Mouse (Mus musculus) embryonic facial prominence, embryonic 12.5 days (tissue): ENCODE measurements around the gene Galnt16. TPM values are rescaled to one million over a fixed set of nuclear protein-coding genes. Genes with fewer than 3 reads are reported as not detected.
A peak's percentile ranks its signal among the peaks of the same experiment; 100 is the strongest.

Source experiments
- ATAC-seq: fragments of 200-750 bp; cut with Nextera tagmentation; 2 replicates; pipeline ENCODE4 v1.8.0; 2017; ENCODE audit not compliant: insufficient number of reproducible peaks, insufficient read depth, low FRiP score, low TSS enrichment
- H3K27ac ChIP-seq: fragments of 300-500 bp; sonication (generic); 2 replicates; pipeline ENCODE4 v1.5.1; 2016; ENCODE audit warnings: mild to moderate bottlenecking
- H3K27me3 ChIP-seq: fragments of 300-500 bp; sonication (generic); 2 replicates; pipeline ENCODE4 v1.6.1; 2016; ENCODE audit warnings: mild to moderate bottlenecking, moderate library complexity
- H3K36me3 ChIP-seq: fragments of 300-500 bp; sonication (generic); 2 replicates; pipeline ENCODE4 v1.6.1; 2016; ENCODE audit warnings: mild to moderate bottlenecking
- H3K4me1 ChIP-seq: fragments of 300-500 bp; sonication (generic); 2 replicates; pipeline ENCODE4 v1.6.1; 2016
- H3K4me2 ChIP-seq: fragments of 300-500 bp; sonication (generic); replicated peaks from 2 replicates; pipeline ENCODE4 v1.6.1; 2016; ENCODE audit warnings: mild to moderate bottlenecking, moderate library complexity
- H3K4me3 ChIP-seq: fragments of 300-500 bp; sonication (generic); 2 replicates; pipeline ENCODE4 v1.5.1; 2016; ENCODE audit warnings: mild to moderate bottlenecking
- H3K9ac ChIP-seq: fragments of 300-500 bp; sonication (generic); 2 replicates; pipeline ENCODE4 v1.6.1; 2016; ENCODE audit warnings: mild to moderate bottlenecking, moderate library complexity
- H3K9me3 ChIP-seq: fragments of 300-500 bp; sonication (generic); 2 replicates; pipeline ENCODE4 v1.6.1; 2016; ENCODE audit warnings: mild to moderate bottlenecking, moderate library complexity
- WGBS: fragments of 180-500 bp; shearing (Covaris S2); methylation state at CpG from one replicate; pipeline ENCODE4 v1.1.7; 2016; 5-methylcytosine and 5-hydroxymethylcytosine counted together
- polyA plus RNA-seq: library from polyadenylated mRNA; unstranded; fragments of >200 nt; fragmentation: Nextera tagmentation; extraction: Ambion mirVana; gene quantifications from 2 replicates; pipeline ENCODE4 v1.2.1, GENCODE M21; 2016

Galnt16 gene
- polyA plus RNA-seq, 1 experiment from 2014 or later, result 14.7 TPM

GRCm38 (mm10) chr12:80533876-80534275 lies 15.8 kb downstream of the Galnt16 start:
- no peak for ATAC-seq
- no peak overlapping the region for H3K27ac ChIP-seq
- H3K36me3 ChIP-seq, result no peaks in the 10 kb centered on the region
- H3K9me3 ChIP-seq, result no peaks in the 10 kb centered on the region
- H3K9ac ChIP-seq, result no peak overlapping the region
- H3K4me2 ChIP-seq, result no peak overlapping the region
- no peak overlapping the region for H3K4me3 ChIP-seq
- no peaks in the 10 kb centered on the region for H3K4me1 ChIP-seq
- 35% methylated on average over 2 of the region's 2 CpGs for WGBS
- no peaks in the 10 kb centered on the region for H3K27me3 ChIP-seq

- no peaks in the 10 kb centered on the region for H3K4me1 ChIP-seq
- no peak overlapping the region for H3K9ac ChIP-seq
- H3K27me3 ChIP-seq, result no peaks in the 10 kb centered on the region
- H3K4me3 ChIP-seq, result no peak overlapping the region
- ATAC-seq, result no peak
- no peak overlapping the region for H3K4me2 ChIP-seq
- no peak overlapping the region for H3K27ac ChIP-seq
- H3K9me3 ChIP-seq, result no peaks in the 10 kb centered on the region
- no peaks in the 10 kb centered on the region for H3K36me3 ChIP-seq
- WGBS, result 84% methylated on average over 2 of the region's 2 CpGs
These were observed 19.2 kb downstream of the Galnt16 start for GRCm38 (mm10) chr12:80537313-80537712.

- H3K9me3 ChIP-seq, result no peaks in the 10 kb centered on the region
- H3K27me3 ChIP-seq, result no peaks in the 10 kb centered on the region
- H3K9ac ChIP-seq, result no peak overlapping the region
- H3K36me3 ChIP-seq, result no peaks in the 10 kb centered on the region
- H3K4me1 ChIP-seq, result no peaks in the 10 kb centered on the region
- no peak overlapping the region for H3K4me3 ChIP-seq
- ATAC-seq, result no peak
- no peak overlapping the region for H3K27ac ChIP-seq
- H3K4me2 ChIP-seq, result no peak overlapping the region
- WGBS, result 70% methylated on average over 6 of the region's 6 CpGs
These were observed 20.2 kb downstream of the Galnt16 start for GRCm38 (mm10) chr12:80538311-80538710.

- H3K27me3 ChIP-seq, result no peaks in the 10 kb centered on the region
- H3K9ac ChIP-seq, result peak overlapping the region; percentile 12; the same call in 1 of the 2 replicates
- no peak for ATAC-seq
- no peaks in the 10 kb centered on the region for H3K9me3 ChIP-seq
- H3K4me2 ChIP-seq, result no peak overlapping the region
- WGBS, result 17% methylated on average over 4 of the region's 4 CpGs
- no peaks in the 10 kb centered on the region for H3K36me3 ChIP-seq
- no peak overlapping the region for H3K4me3 ChIP-seq
- H3K4me1 ChIP-seq, result peaks cover 12% of the 10 kb centered on the region; the same call in 1 of the 2 replicates
- H3K27ac ChIP-seq, result no peak overlapping the region
These were observed 27.2 kb downstream of the Galnt16 start for GRCm38 (mm10) chr12:80545310-80545709.

GRCm38 (mm10) chr12:80549646-80550045 lies 31.6 kb downstream of the Galnt16 start:
- ATAC-seq, result no peak
- Histone ChIP-seq H3K27ac (no peak overlapping the region), H3K27me3 (no peaks in the 10 kb centered on the region), H3K4me3 (no peak overlapping the region), H3K9me3 (no peaks in the 10 kb centered on the region), H3K4me2 (no peak overlapping the region), H3K4me1 (peaks cover 12% of the 10 kb centered on the region; the same call in 1 of the 2 replicates), H3K36me3 (no peaks in the 10 kb centered on the region), H3K9ac (no peak overlapping the region)
- 77% methylated on average over 11 of the region's 11 CpGs for WGBS

- Histone ChIP-seq H3K36me3 (no peaks in the 10 kb centered on the region), H3K27me3 (no peaks in the 10 kb centered on the region), H3K9me3 (no peaks in the 10 kb centered on the region), H3K4me2 (no peak overlapping the region), H3K4me1 (peaks cover 10% of the 10 kb centered on the region; the same call in 1 of the 2 replicates), H3K27ac (no peak overlapping the region), H3K4me3 (no peak overlapping the region), H3K9ac (no peak overlapping the region)
- 0% methylated on average over 2 of the region's 3 CpGs for WGBS
- ATAC-seq, result no peak
These were observed 35.1 kb downstream of the Galnt16 start for GRCm38 (mm10) chr12:80553157-80553556.

- WGBS, result 95% methylated on average over 6 of the region's 6 CpGs
- Histone ChIP-seq H3K27me3 (no peaks in the 10 kb centered on the region), H3K4me3 (no peak overlapping the region), H3K9ac (no peak overlapping the region), H3K9me3 (no peaks in the 10 kb centered on the region), H3K36me3 (no peaks in the 10 kb centered on the region), H3K4me2 (no peak overlapping the region), H3K27ac (no peak overlapping the region), H3K4me1 (peaks cover 5% of the 10 kb centered on the region; the same call in 1 of the 2 replicates)
- ATAC-seq, result no peak
These were observed 36.2 kb downstream of the Galnt16 start for GRCm38 (mm10) chr12:80554312-80554711.

GRCm38 (mm10) chr12:80561904-80562303 lies 43.8 kb downstream of the Galnt16 start:
- Histone ChIP-seq H3K4me2 (no peak overlapping the region), H3K4me3 (no peak overlapping the region), H3K27ac (no peak overlapping the region), H3K36me3 (no peaks in the 10 kb centered on the region), H3K9ac (no peak overlapping the region), H3K27me3 (no peaks in the 10 kb centered on the region), H3K9me3 (no peaks in the 10 kb centered on the region), H3K4me1 (peaks cover 7% of the 10 kb centered on the region)
- WGBS, result 20% methylated on average over 2 of the region's 2 CpGs
- no peak for ATAC-seq

- Histone ChIP-seq H3K36me3 (no peaks in the 10 kb centered on the region), H3K4me3 (no peak overlapping the region), H3K4me1 (peaks cover 10% of the 10 kb centered on the region), H3K27me3 (no peaks in the 10 kb centered on the region), H3K27ac (no peak overlapping the region), H3K9me3 (no peaks in the 10 kb centered on the region), H3K4me2 (no peak overlapping the region), H3K9ac (no peak overlapping the region)
- ATAC-seq, result no peak
- 63% methylated on average over 5 of the region's 5 CpGs for WGBS
These were observed 44.7 kb downstream of the Galnt16 start for GRCm38 (mm10) chr12:80562793-80563192.

- no peak overlapping the region for H3K9ac ChIP-seq
- peaks cover 10% of the 10 kb centered on the region for H3K4me1 ChIP-seq
- no peak overlapping the region for H3K27ac ChIP-seq
- H3K4me2 ChIP-seq, result no peak overlapping the region
- no peaks in the 10 kb centered on the region for H3K27me3 ChIP-seq
- whole genome bisulfite sequencing, result 86% methylated on average over 6 of the region's 6 CpGs
- no peak overlapping the region for H3K4me3 ChIP-seq
- H3K9me3 ChIP-seq, result no peaks in the 10 kb centered on the region
- H3K36me3 ChIP-seq, result no peaks in the 10 kb centered on the region
- no peak for ATAC-seq
These were observed 46.9 kb downstream of the Galnt16 start for GRCm38 (mm10) chr12:80564990-80565389.

GRCm38 (mm10) chr12:80565793-80566192 lies 47.7 kb downstream of the Galnt16 start:
- no peak overlapping the region for H3K4me2 ChIP-seq
- H3K4me3 ChIP-seq, result no peak overlapping the region
- H3K9me3 ChIP-seq, result no peaks in the 10 kb centered on the region
- no peak for ATAC-seq
- H3K36me3 ChIP-seq, result no peaks in the 10 kb centered on the region
- H3K9ac ChIP-seq, result no peak overlapping the region
- 55% methylated on average over 2 of the region's 2 CpGs for WGBS
- peaks cover 10% of the 10 kb centered on the region for H3K4me1 ChIP-seq
- no peaks in the 10 kb centered on the region for H3K27me3 ChIP-seq
- no peak overlapping the region for H3K27ac ChIP-seq

- Histone ChIP-seq H3K4me1 (peaks cover 10% of the 10 kb centered on the region), H3K36me3 (no peaks in the 10 kb centered on the region), H3K27me3 (no peaks in the 10 kb centered on the region), H3K4me2 (no peak overlapping the region), H3K9me3 (no peaks in the 10 kb centered on the region), H3K9ac (no peak overlapping the region), H3K27ac (no peak overlapping the region), H3K4me3 (no peak overlapping the region)
- WGBS, result 21% methylated on average over 4 of the region's 4 CpGs
- ATAC-seq, result no peak
These were observed 48.4 kb downstream of the Galnt16 start for GRCm38 (mm10) chr12:80566502-80566901.

GRCm38 (mm10) chr12:80567375-80567774 lies 49.3 kb downstream of the Galnt16 start:
- H3K27ac ChIP-seq, result no peak overlapping the region
- no peaks in the 10 kb centered on the region for H3K9me3 ChIP-seq
- no peak overlapping the region for H3K4me2 ChIP-seq

More at GRCm38 (mm10) chr12:80567375-80567774, 49.3 kb downstream of the Galnt16 start:
- H3K36me3 ChIP-seq, result no peaks in the 10 kb centered on the region
- peaks cover 10% of the 10 kb centered on the region for H3K4me1 ChIP-seq
- H3K4me3 ChIP-seq, result no peak overlapping the region
- H3K9ac ChIP-seq, result no peak overlapping the region
- H3K27me3 ChIP-seq, result no peaks in the 10 kb centered on the region
- 46% methylated on average over 3 of the region's 3 CpGs for WGBS
- no peak for ATAC-seq
